Mouse (Mus musculus): ENCODE measurements around the gene Sall2. TPM values are rescaled to one million over a fixed set of nuclear protein-coding genes. Genes with fewer than 3 reads are reported as not detected.

Gene Sall2
- polyA plus RNA-seq (2017; shearing (Covaris generic)): 1 to 10 TPM; 2.9 to 3.8 TPM

DNA sequence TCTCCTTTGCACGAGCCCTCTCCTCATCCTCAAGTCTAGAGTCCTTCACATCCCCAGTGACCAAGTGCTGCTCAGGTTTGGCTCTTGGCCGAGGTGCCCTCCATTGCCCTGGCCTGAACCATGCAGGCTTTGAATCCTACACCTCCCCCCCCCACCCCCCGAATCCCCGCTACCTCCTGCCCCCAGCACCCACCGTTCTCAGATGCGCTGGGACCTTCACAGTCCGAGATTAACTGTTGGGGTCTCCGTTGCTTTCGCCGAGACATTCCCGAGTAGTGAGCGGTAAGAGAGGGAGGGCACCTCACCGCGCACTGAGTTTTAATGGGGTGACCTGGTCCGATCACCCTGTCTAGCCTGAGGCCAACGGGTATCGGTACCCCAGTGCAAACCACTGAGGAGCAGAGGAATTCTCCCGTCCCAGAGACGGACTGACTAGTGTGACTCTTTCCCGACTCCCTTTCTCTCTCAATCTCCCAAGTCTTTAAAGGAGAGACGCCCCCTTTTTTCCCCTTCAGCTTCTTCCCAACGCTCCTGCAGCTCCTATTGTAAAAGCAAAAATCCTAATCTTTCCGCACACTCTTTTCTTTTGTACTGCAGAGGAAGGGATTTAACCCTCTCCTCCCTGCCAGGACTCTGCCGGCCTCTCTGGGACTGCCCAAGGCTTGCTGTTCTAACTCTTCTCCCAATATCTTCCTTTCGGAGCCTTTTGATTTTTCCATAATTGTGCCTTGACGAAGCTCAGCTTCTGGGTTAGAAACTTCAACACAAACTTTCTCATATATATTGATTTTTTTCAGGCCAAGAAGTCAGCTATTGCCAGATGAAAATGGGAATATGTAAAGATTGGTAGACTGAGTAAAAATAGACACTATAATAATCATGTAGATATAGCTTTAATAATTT is at the start of gene Sall2:
Sall2 (minus strand) TSS at position 853 of the 903 bp plus-strand sequence.

DNA sequence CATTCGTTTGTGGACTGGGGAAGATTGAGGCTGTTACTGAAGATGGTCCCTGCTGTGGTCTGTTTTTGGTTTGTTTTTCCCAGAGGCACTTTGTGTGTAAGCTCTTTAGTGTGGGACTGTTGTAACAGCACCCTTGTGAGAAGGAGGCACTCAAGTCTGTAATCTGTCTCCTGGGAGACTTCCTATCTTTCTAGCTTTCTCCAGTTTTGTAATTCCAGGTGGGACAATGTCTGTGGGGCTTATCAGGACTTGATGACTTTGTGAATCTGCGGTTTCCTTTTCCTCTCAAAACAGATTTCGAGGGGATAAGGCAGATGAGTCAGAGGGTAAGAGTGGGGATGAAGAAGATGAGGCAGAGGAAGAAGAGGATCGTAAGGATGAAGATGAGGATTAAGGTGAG is 27.7 kb upstream of the Sall2 start, which contains the start of gene Olfr1513:
Olfr1513 (minus strand) TSS at position 101 of the 400 bp plus-strand sequence.

DNA sequence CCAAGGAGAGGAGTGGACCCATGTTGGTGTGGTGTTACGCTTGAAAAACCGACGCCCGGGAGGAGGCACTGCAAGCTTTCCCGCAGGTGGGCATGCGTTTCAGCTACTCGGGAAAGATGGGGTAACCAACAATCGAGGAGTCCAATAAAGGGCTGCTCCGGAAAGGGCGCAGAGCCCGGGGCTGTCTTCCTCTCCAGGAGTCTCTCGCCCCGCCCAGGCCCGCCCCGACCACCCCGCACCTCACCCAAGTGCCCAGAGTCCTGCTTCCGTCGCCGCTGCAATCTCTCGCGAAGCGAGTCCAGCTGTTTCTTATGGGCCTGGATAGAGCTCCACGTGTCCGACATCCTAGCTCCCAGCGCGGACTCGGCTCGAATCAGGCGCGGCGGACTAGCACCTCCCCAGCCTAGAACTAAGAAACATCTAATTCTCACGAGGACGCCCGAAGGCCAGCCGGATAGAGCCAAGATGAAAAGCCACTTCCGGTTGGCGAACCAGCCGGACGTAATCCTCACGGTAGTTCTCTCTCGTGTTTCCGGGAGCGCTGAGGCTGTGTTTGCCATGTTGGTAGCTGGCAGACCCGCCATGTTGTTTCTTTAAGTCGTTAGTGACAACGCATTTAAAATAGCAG is 23.8 kb downstream of the Sall2 start, which contains the start of gene Mettl3:
Mettl3 (minus strand) TSS at position 485 of the 628 bp plus-strand sequence.

DNA sequence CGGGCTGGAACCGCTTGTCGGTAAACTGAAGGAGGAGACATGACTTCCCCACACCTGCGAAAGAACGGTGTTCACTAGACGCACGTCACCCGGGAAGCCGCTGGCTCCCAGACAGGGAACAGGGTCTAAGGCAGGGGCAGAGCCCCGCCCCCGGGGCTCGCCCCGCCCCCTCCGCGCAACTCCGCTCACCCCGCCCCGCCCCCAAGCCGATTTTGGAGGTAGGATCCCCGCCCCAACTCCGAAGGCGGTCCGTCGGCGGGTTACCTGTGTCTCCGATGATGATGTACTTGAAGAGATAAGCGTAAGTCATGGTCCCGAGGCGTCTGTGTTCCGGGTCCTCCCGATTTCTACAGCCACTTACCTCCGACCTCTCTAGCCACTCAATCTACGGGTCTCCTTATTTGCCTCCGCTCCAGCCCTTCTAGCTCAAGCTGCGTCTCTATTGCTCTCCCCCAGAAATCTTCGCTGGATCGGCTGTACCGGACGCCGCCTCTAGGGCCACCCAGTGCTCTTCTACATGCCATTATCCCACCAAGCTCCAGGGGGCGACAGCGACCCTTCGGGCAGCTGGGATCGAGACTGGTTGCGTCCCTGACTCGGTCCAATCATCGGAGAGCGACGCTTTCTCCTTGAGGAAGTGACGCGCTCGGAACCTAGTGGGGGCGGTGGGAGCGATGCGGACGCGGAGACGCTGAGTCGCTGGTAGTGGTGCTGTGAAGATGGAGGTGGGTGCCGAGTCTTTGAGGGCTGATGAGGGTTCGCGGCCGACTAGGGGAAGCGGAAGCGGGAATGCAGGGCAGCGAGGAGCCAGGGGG is 49.4 kb downstream of the Sall2 start, which contains the start of the genes Tox4 and Rab2b:
Tox4 (plus strand) TSS at position 215 of the 815 bp plus-strand sequence.
Rab2b (minus strand) TSS at position 614 of the 815 bp plus-strand sequence.

Other genes starting within 250 kb of the Sall2 start
- 100 to 1,000 TPM; 398 to 456 TPM for gene Hnrnpc, start 224.7 kb downstream of the Sall2 start, polyA plus RNA-seq (2017; shearing (Covaris generic))
- 1 to 10 TPM; 6.7 to 7.6 TPM for gene Rpgrip1, start 218.1 kb downstream of the Sall2 start, polyA plus RNA-seq (2017; shearing (Covaris generic))
- gene Supt16, start 131.3 kb downstream of the Sall2 start, polyA plus RNA-seq (2017; shearing (Covaris generic)): 10 to 100 TPM; 17.1 to 17.5 TPM
- gene Chd8, start 71.0 kb downstream of the Sall2 start, polyA plus RNA-seq (2017; shearing (Covaris generic)): 10 to 100 TPM; 33.5 to 39.3 TPM
- 10 to 100 TPM; 83.7 to 89.2 TPM for gene Tox4, start 49.6 kb downstream of the Sall2 start, polyA plus RNA-seq (2017; shearing (Covaris generic))
- 10 to 100 TPM; 14.1 to 25.9 TPM for gene Rab2b, start 49.2 kb downstream of the Sall2 start, polyA plus RNA-seq (2017; shearing (Covaris generic))
- 10 to 100 TPM; 64.7 to 72.9 TPM for gene Mettl3, start 23.6 kb downstream of the Sall2 start, polyA plus RNA-seq (2017; shearing (Covaris generic))
- under 1 TPM in 1 of 2 experiments, not detected in 1; 0.78 TPM for gene Olfr1513, start 27.6 kb upstream of the Sall2 start, polyA plus RNA-seq (2017; shearing (Covaris generic))
- not detected for gene Olfr1512, start 50.4 kb upstream of the Sall2 start, polyA plus RNA-seq (2017; shearing (Covaris generic))
- 1 to 10 TPM in 1 of 2 experiments, not detected in 1; 1.2 TPM for gene Olfr1511, start 68.6 kb upstream of the Sall2 start, polyA plus RNA-seq (2017; shearing (Covaris generic))
- gene Olfr1510, start 85.6 kb upstream of the Sall2 start, polyA plus RNA-seq (2017; shearing (Covaris generic)): under 1 TPM; 0.20 to 0.37 TPM
- gene Olfr1509, start 114.2 kb upstream of the Sall2 start, polyA plus RNA-seq (2017; shearing (Covaris generic)): under 1 TPM; 0.28 to 0.29 TPM
- gene Olfr1508, start 138.7 kb upstream of the Sall2 start, polyA plus RNA-seq (2017; shearing (Covaris generic)): not detected
- 1 to 10 TPM in 1 of 2 experiments, not detected in 1; 2.3 TPM for gene Olfr1507, start 167.0 kb upstream of the Sall2 start, polyA plus RNA-seq (2017; shearing (Covaris generic))